Mouse (Mus musculus) embryo, embryonic 11.5 days (tissue): ENCODE results near the gene Pa2g4.
"Not testable (repeated sequence)": the region's sequence is repeated elsewhere in the genome, so short reads cannot be mapped to it uniquely, and the experiment has no call there.

ENCODE experiments used
- DNase-seq: peaks from one replicate; pipeline ENCODE4 v3.0.0-alpha.2; 2012; ENCODE audit warnings: low read depth, low spot score

Gene Pa2g4

DNA sequence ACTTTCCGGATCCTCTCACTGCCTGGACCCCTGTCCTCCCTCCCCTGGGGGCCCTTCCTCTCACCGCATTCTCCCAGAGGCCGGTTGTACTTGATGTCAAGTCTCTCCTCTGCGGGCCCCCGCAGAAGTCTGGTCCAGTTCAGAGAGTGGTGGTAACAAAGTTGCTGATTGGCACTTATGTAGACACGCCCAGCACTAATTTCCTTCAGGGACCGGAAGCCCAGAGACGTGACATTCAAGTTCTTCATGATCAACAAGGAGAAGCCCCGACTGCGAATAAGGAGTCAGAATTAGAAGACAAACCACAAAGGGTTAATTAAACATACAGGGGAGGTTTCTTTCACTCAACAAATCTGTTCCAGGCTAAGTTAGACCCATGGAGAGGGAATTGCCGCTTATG is 12.5 kb upstream of the Pa2g4 start:
- no peak for DNase-seq

GRCm38 (mm10) chr10:128575063-128575462 is 9.3 kb upstream of the Pa2g4 start:
- no peak for DNase-seq

- no peak for DNase-seq
Measured at GRCm38 (mm10) chr10:128565206-128565787, 490 bp downstream of the Pa2g4 start.

DNA sequence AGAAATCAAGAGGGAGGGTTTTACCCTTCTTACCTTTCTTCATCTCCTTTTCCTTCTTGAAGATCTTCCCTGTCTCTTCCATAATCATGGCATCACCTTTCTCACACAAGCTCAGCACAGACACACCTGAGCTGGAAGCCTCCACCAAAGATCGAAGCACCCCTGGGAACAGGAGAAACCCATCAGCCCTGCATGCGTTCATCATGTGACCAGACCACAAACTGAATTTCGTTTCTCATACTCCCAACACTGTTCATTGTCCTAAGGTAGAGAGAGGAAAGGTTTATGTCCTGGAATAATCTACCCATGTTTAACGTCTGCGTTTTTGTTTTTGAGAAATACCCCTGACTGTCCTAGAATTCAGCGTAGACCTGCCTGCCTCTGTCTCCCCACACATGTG is 2.2 kb downstream of the Pa2g4 start:
- no peak for DNase-seq

GRCm38 (mm10) chr10:128556963-128557362 is 8.8 kb downstream of the Pa2g4 start:
- no peak for DNase-seq

- no peak for DNase-seq
Measured at GRCm38 (mm10) chr10:128556286-128556685, 9.5 kb downstream of the Pa2g4 start.

DNA sequence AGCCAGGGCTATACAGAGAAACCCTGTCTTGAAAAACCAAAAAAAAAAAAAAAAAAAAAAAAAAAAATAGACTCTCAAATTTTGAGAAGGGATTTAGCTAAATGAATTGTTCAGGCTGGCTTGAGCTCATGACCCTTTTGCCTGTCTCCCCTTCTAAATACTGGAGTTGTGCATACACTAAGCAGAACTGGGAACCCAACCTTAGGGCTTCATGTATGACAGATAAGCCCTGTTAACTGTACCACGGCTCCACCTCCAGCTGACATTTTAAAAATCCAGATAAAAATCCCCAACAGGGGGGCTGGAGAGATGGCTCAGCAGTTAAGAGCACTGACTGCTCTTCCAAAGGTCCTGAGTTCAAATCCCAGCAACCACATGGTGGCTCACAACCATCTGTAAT is 10.2 kb downstream of the Pa2g4 start:
- not testable (repeated sequence) for DNase-seq

- not testable (repeated sequence) for DNase-seq
Measured at GRCm38 (mm10) chr10:128550144-128550823, 15.5 kb downstream of the Pa2g4 start.

- DNase-seq: not testable (repeated sequence)
Measured at GRCm38 (mm10) chr10:128549682-128550057, 16.1 kb downstream of the Pa2g4 start.

GRCm38 (mm10) chr10:128548947-128549681 is 16.7 kb downstream of the Pa2g4 start, which contains the start of gene Rpl41:
Gene Rpl41 (minus strand): TSS chr10:128549305.
- peak; percentile 91 for DNase-seq

- DNase-seq: not testable (repeated sequence)
Measured at GRCm38 (mm10) chr10:128548051-128548791, 17.6 kb downstream of the Pa2g4 start.

- peak; percentile 91 for DNase-seq
Measured at GRCm38 (mm10) chr10:128547361-128548032, 18.3 kb downstream of the Pa2g4 start, which contains the start of gene Zc3h10. Gene Zc3h10 (minus strand): TSS chr10:128547774.

DNA sequence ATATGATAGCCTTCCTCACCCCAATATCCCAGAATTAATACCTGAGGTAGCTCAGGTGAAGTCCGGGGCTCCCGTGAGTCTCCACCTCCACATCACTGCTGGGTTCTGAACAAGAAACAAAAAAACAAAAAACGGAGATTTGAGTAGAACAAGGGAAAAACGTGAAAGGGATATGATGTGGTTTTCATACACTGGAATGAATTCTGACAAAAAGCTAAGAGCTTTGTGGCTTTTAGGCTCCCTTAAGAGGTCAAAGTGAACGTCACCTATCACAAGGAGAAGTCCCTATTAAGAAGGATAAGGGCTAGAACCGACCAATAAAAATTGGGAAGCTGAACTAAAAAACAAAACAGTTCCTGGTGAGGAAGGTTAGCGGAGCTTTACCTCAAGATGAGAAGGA is 19.0 kb downstream of the Pa2g4 start:
- no peak for DNase-seq

GRCm38 (mm10) chr10:128546361-128546760 is 19.4 kb downstream of the Pa2g4 start:
- no peak for DNase-seq

DNA sequence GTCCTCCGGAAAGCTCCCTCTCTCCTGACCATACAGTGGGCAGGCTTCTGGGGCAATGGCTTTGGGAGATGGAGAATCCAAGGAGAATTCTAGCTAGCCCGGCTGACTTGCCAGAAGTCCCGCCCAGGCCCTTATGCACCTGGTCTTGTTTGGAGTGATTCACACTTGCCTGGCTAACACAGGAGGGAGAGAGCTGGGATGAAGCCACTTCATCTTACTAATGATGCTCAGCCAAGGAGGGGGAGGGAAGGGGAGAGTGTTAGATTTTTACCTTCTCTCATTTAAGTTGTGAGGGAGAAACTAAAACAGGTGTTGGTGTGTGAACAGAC is 20.3 kb downstream of the Pa2g4 start:
- DNase-seq: no peak

GRCm38 (mm10) chr10:128544674-128545569 is 20.9 kb downstream of the Pa2g4 start:
- no peak for DNase-seq

DNA sequence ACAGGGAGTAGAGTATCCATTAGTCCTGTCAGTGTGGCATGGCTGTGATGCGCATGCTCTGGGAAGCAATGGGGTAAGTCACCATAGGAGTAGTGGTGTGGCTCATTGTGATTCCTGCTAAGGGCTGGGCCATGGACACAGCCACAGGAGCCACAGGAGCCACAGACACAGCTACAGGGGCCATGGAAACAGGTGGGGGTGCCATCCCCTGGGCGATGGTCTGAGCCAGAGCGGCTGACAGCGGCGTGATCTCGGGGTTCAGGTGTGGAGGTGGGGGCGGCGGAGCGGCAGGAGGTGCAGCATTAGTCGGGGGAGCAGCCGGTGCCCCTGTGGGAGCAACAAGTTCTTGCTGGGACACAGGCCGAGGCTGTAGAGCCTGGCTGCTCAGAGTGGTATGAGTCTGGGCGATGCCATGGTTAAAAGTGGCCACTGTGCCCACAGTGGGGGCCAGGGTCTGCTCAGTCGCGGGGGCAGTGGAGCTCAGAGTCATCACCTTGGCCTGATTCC is 21.6 kb downstream of the Pa2g4 start:
- no peak for DNase-seq

DNA sequence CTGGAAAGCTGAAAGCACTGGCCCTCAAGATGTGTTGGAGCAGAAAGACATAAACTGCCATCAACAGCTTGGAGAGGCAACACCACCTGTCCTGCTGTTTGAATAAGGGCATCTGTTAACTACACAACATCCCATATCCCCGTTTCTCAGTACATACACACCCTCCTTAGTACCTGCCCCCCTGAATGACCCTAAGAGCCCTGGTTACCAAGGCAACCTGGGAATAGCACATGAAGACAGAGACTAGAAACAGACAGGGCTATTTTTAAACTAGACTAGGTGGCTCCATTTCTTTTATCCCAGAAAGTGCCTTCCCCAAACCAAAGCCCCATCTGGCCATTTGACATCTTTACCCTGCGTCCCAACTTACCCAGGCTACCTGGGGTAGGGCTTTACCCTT is 22.7 kb downstream of the Pa2g4 start:
- no peak for DNase-seq

GRCm38 (mm10) chr10:128538340-128538870 is 27.4 kb downstream of the Pa2g4 start:
- DNase-seq: no peak
